11 mouse cellular contexts compared by ENCODE assay signal in the genomic region with DNA sequence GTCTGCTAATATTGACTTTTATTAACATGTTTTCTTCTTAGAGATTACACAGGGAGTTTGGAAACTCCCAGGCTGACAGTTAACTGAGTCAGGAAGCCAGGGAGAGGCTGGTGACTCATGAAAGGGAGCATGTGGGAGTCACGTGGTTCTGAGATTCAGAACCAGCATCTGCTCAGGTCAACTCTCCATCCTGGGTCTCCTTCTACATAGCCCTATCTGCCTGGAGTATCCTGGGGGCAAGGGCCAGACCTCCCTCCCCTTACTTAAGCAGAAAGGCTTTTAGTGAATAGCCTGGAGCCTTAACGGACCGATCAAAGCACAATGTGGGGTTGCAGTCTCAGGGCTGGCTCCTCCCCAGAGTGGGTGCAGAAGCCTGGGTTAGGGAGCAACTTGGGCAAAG. TPM values are rescaled to one million over a fixed set of nuclear protein-coding genes. Genes with fewer than 3 reads are reported as not detected.
DNase-seq lines count a peak whose midpoint lies in the region; ATAC-seq and TF ChIP-seq lines count a peak whose summit lies in the region.
"Had no signal": no experiment of that assay in that cellular context is flagged by ENCODE, and none has a peak within 500 bp of the region (broad histone marks: within the 10 kb centered on the region; RNA-seq: fewer than 3 reads in every experiment).

No protein-coding gene starts in this region.

- no peak overlapping the region for H3K4me3 ChIP-seq in lung, postnatal 0 days (ENCODE audit: low read depth, low read length)
- H3K4me3 ChIP-seq: embryonic facial prominence, embryonic 12.5 days; neural tube, embryonic 13.5 days had no signal

- peak; percentile 26; the same call in 1 of the 2 replicates for ATAC-seq in lung, postnatal 0 days

- intact Hi-C loops in left cerebral cortex, postnatal 25 days (cut with DNase I) = no loop called here

- DNase-seq in lung, postnatal 0 days (ENCODE audit: low spot score) = peak; percentile 58
- no peak for DNase-seq in lung, postnatal 10 days
- DNase-seq in NIH3T3 (ENCODE audit: low read depth) = peak; percentile 85
- DNase-seq in cerebellum, adult 18-20 months = peak; percentile 61 to 72
- peak; percentile 34 to 83 for DNase-seq in left cerebral cortex, postnatal 25 days (ENCODE audit: low spot score in 2 of 2)
- no peak for DNase-seq in testis, postnatal 10 days (ENCODE audit: low spot score)
- no peak for DNase-seq in c-Kit-positive CD71-positive TER-119-positive erythroid progenitor cells, embryonic 14.5 days (ENCODE audit: low spot score)
- DNase-seq: kidney, postnatal 10 days; thymus, adult 18-20 months had no signal

- H3K9ac ChIP-seq in lung, postnatal 0 days (replicated peaks; ENCODE audit: low read depth) = no peak overlapping the region
- H3K9ac ChIP-seq: embryonic facial prominence, embryonic 12.5 days; neural tube, embryonic 13.5 days had no signal

- 34% methylated on average over 3 of the region's 3 CpGs for WGBS in lung, postnatal 0 days

- H3K4me2 ChIP-seq in lung, postnatal 0 days (replicated peaks; ENCODE audit: low read depth, low read length) = no peak overlapping the region
- H3K4me2 ChIP-seq: embryonic facial prominence, embryonic 12.5 days; neural tube, embryonic 13.5 days had no signal

- H3K4me1 ChIP-seq in lung, postnatal 0 days (ENCODE audit: insufficient read depth, low read depth, low read length) = no peaks in the 10 kb centered on the region

- H3K9me3 ChIP-seq in lung, postnatal 0 days (ENCODE audit: low read length) = no peaks in the 10 kb centered on the region
- H3K9me3 ChIP-seq: embryonic facial prominence, embryonic 12.5 days; neural tube, embryonic 13.5 days had no signal

- no peaks in the 10 kb centered on the region for H3K27me3 ChIP-seq in lung, postnatal 0 days (replicated peaks; ENCODE audit: insufficient read depth, low read length)
- H3K27me3 ChIP-seq: embryonic facial prominence, embryonic 12.5 days had no signal

- no peak for TF ChIP-seq EP300 in lung, postnatal 0 days (IDR thresholded peaks at IDR 0.05)

- no peak overlapping the region for H3K27ac ChIP-seq in lung, postnatal 0 days (ENCODE audit: low read length)
- H3K27ac ChIP-seq: embryonic facial prominence, embryonic 12.5 days; neural tube, embryonic 13.5 days had no signal

- no peaks in the 10 kb centered on the region for H3K36me3 ChIP-seq in lung, postnatal 0 days (ENCODE audit: insufficient read depth, low read length)
- H3K36me3 ChIP-seq: embryonic facial prominence, embryonic 12.5 days; neural tube, embryonic 13.5 days had no signal

- no peak for TF ChIP-seq CTCF in lung, postnatal 0 days (IDR thresholded peaks at IDR 0.05)

RNA-seq across cellular contexts. Expression of a gene that starts 30.7 kb away (rescaled TPM):
- polyA plus RNA-seq in lung, postnatal 0 days (2015; fragmentation: Nextera tagmentation; extraction: Ambion mirVana) = 0.44 and 0.45 TPM in 2 replicates
- 10 to 100 TPM; 32.4 to 36.1 TPM for total RNA-seq in left cerebral cortex, postnatal 25 days (2021)

RNA-seq across cellular contexts. Expression of a gene that starts 48.6 kb away (rescaled TPM):
- polyA plus RNA-seq in lung, postnatal 0 days (2015; fragmentation: Nextera tagmentation; extraction: Ambion mirVana) = 0.92 and 1.1 TPM in 2 replicates
- total RNA-seq in left cerebral cortex, postnatal 25 days (2021) = 10 to 100 TPM; 28.2 to 33.1 TPM

Comparison
In these comparisons a context has a peak if more than half of its experiments do, and no peak if none do; other contexts are left out.
1. DNase-seq: peak in lung, postnatal 0 days (single experiment), NIH3T3 (single experiment), cerebellum, adult 18-20 months (2 of 2) and left cerebral cortex, postnatal 25 days (2 of 2); none in lung, postnatal 10 days (single experiment), testis, postnatal 10 days (single experiment) and c-Kit-positive CD71-positive TER-119-positive erythroid progenitor cells, embryonic 14.5 days (single experiment).